Mouse (Mus musculus) forebrain, embryonic 13.5 days (tissue): Measurements from ENCODE around the gene Rbfox2. TPM values are rescaled to one million over a fixed set of nuclear protein-coding genes. Genes with fewer than 3 reads are reported as not detected.

Experiments used
- ATAC-seq: fragments of 200-750 bp; cut with Nextera tagmentation; 2 replicates; pipeline ENCODE4 v1.8.0; 2017
- H3K27ac ChIP-seq: fragments of 300-500 bp; sonication (generic); 2 replicates; pipeline ENCODE4 v1.5.1; 2015; ENCODE audit warnings: inconsistent platforms, mild to moderate bottlenecking, moderate library complexity
- H3K27me3 ChIP-seq: fragments of 300-500 bp; sonication (generic); 2 replicates; pipeline ENCODE4 v1.6.1; 2015; ENCODE audit warnings: mild to moderate bottlenecking, inconsistent platforms
- H3K36me3 ChIP-seq: fragments of 300-500 bp; sonication (generic); 2 replicates; pipeline ENCODE4 v1.6.1; 2015; ENCODE audit warnings: mild to moderate bottlenecking, inconsistent platforms; ENCODE audit not compliant: poor library complexity, severe bottlenecking
- H3K4me1 ChIP-seq: fragments of 300-500 bp; sonication (generic); 2 replicates; pipeline ENCODE4 v1.6.1; 2015; ENCODE audit warnings: inconsistent platforms
- H3K4me2 ChIP-seq: fragments of 300-500 bp; sonication (generic); 2 replicates; pipeline ENCODE4 v1.6.1; 2015; ENCODE audit warnings: inconsistent platforms, mild to moderate bottlenecking, moderate library complexity
- H3K4me3 ChIP-seq: fragments of 300-500 bp; sonication (generic); 2 replicates; pipeline ENCODE4 v1.5.1; 2015; ENCODE audit warnings: mild to moderate bottlenecking, inconsistent platforms
- H3K9ac ChIP-seq: fragments of 300-500 bp; sonication (generic); 2 replicates; pipeline ENCODE4 v1.6.1; 2015; ENCODE audit warnings: mild to moderate bottlenecking, inconsistent platforms
- H3K9me3 ChIP-seq: fragments of 300-500 bp; sonication (generic); replicated peaks from 2 replicates; pipeline ENCODE4 v1.6.1; 2016; ENCODE audit warnings: inconsistent platforms
- WGBS: fragments of 180-500 bp; shearing (Covaris S2); methylation state at CpG from one replicate; pipeline ENCODE4 v1.1.7; 2015; 5-methylcytosine and 5-hydroxymethylcytosine counted together
- polyA plus RNA-seq: library from polyadenylated mRNA; unstranded; fragments of >200 nt; fragmentation: Nextera tagmentation; extraction: Ambion mirVana; gene quantifications from 2 replicates; pipeline ENCODE4 v1.2.1, GENCODE M21; 2015

Gene Rbfox2
- polyA plus RNA-seq, 1 experiment from 2014 or later, result 116 TPM

- H3K27me3 ChIP-seq, result no peaks in the 10 kb centered on the region
- ATAC-seq, result no peak
- H3K4me2 ChIP-seq, result no peak overlapping the region
- H3K9ac ChIP-seq, result no peak overlapping the region
- WGBS, result 84% methylated on average over 6 of the region's 6 CpGs
- H3K9me3 ChIP-seq, result no peaks in the 10 kb centered on the region
- peaks cover 8% of the 10 kb centered on the region; the same call in 1 of the 2 replicates for H3K4me1 ChIP-seq
- H3K4me3 ChIP-seq, result no peak overlapping the region
- peaks cover 6% of the 10 kb centered on the region; the same call in 1 of the 2 replicates for H3K36me3 ChIP-seq
- no peak overlapping the region for H3K27ac ChIP-seq
Observed at GRCm38 (mm10) chr15:77122208-77122607, 184.6 kb downstream of the Rbfox2 start.

- WGBS, result 95% methylated on average over 7 of the region's 7 CpGs
Observed at GRCm38 (mm10) chr15:77119666-77120065, 187.1 kb downstream of the Rbfox2 start.

DNA sequence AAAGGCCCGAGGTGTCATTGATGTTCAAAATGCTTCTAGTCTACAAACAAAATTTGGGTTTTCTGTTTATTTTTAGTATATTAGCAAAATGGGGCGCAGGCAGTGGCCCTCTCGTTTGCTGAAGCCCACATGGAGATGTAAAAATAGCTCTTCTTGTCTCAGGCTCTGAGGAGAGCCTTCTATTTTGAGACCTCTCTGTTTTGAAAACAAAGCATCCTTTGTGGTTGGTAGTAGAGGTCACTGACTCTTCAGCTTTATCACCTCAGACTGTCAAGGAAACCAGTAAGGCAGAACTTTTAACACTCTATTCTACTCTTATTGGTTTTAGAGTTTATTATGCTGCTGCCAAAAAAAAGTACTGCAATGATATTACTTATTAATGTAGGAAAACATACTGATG, 189.6 kb downstream of the Rbfox2 start:
- ATAC-seq, result no peak
- Histone ChIP-seq H3K4me1 (0 out of 2 replicates have a peak, but pooled peaks cover 8% of the 10 kb centered on the region), H3K36me3 (peaks cover 42% of the 10 kb centered on the region), H3K9me3 (no peaks in the 10 kb centered on the region), H3K4me2 (no peak overlapping the region), H3K27ac (no peak overlapping the region), H3K4me3 (no peak overlapping the region), H3K9ac (no peak overlapping the region), H3K27me3 (no peaks in the 10 kb centered on the region)
- 56% methylated on average over 3 of the region's 3 CpGs for WGBS

More at GRCm38 (mm10) chr15:77119666-77120065, 187.1 kb downstream of the Rbfox2 start:
- H3K4me1 ChIP-seq, result 0 out of 2 replicates have a peak, but pooled peaks cover 8% of the 10 kb centered on the region
- no peak overlapping the region for H3K4me2 ChIP-seq
- no peak overlapping the region for H3K27ac ChIP-seq
- no peaks in the 10 kb centered on the region for H3K27me3 ChIP-seq
- H3K9ac ChIP-seq, result no peak overlapping the region
- H3K36me3 ChIP-seq, result peaks cover 27% of the 10 kb centered on the region
- ATAC-seq, result no peak
- no peaks in the 10 kb centered on the region for H3K9me3 ChIP-seq
- H3K4me3 ChIP-seq, result no peak overlapping the region

- 85% methylated on average over 9 of the region's 9 CpGs for WGBS
- no peaks in the 10 kb centered on the region for H3K9me3 ChIP-seq
- H3K4me1 ChIP-seq, result 0 out of 2 replicates have a peak, but pooled peaks cover 8% of the 10 kb centered on the region
- no peaks in the 10 kb centered on the region for H3K27me3 ChIP-seq
- no peak overlapping the region for H3K4me3 ChIP-seq
- no peak overlapping the region for H3K9ac ChIP-seq
- ATAC-seq, result no peak
- H3K36me3 ChIP-seq, result peaks cover 48% of the 10 kb centered on the region
- no peak overlapping the region for H3K27ac ChIP-seq
- no peak overlapping the region for H3K4me2 ChIP-seq
Observed at GRCm38 (mm10) chr15:77116139-77116722, 190.6 kb downstream of the Rbfox2 start.

DNA sequence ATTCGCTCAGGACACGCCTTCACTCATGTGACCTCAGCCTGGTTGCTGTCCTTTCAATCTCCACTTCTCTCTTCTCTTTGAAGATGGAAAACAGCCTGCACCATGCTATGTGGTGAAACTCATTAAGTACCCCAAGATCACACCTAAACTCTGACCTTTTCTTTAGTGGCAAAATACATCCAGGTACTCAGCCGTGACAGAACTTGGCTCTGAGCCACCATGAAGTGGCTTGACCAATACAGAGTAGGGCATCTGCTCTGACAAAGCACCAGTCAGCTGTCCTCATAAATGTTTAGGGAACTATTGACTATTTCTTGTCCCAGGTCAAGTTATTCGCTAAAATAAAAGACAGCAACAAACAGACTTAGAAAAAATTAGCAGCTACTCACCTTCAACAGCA, 191.3 kb downstream of the Rbfox2 start:
- 82% methylated on average over 4 of the region's 4 CpGs for WGBS
- H3K36me3 ChIP-seq, result peaks cover 50% of the 10 kb centered on the region
- H3K9ac ChIP-seq, result no peak overlapping the region
- H3K4me3 ChIP-seq, result no peak overlapping the region
- no peak overlapping the region for H3K27ac ChIP-seq
- no peak overlapping the region for H3K4me2 ChIP-seq
- H3K9me3 ChIP-seq, result no peaks in the 10 kb centered on the region
- no peaks in the 10 kb centered on the region for H3K27me3 ChIP-seq
- H3K4me1 ChIP-seq, result 0 out of 2 replicates have a peak, but pooled peaks cover 2% of the 10 kb centered on the region
- no peak for ATAC-seq

DNA sequence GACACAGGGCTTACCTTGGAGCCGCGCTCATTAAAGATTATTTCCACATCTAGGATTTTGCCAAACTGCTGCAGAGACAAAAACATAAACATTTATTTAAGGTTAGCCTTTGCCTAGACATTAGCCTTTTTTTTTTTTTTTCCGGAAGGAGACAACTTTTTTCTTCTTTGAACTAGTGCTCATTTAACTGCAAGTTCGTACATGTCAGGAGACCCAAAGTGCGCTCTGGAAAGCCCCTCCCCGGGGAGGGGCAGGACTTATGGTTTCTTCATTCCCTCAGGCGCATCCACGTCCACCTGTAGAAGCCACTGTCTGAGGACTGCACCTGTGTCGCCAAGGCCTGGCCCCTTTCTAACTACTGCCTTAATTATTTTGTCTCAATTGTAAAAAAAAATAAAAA, 193.2 kb downstream of the Rbfox2 start:
- H3K27me3 ChIP-seq, result no peaks in the 10 kb centered on the region
- 96% methylated on average over 9 of the region's 9 CpGs for WGBS
- no peak for ATAC-seq
- H3K4me3 ChIP-seq, result no peak overlapping the region
- no peaks in the 10 kb centered on the region for H3K9me3 ChIP-seq
- H3K9ac ChIP-seq, result no peak overlapping the region
- peaks cover 51% of the 10 kb centered on the region for H3K36me3 ChIP-seq
- no peak overlapping the region for H3K4me2 ChIP-seq
- H3K4me1 ChIP-seq, result no peaks in the 10 kb centered on the region
- no peak overlapping the region for H3K27ac ChIP-seq

DNA sequence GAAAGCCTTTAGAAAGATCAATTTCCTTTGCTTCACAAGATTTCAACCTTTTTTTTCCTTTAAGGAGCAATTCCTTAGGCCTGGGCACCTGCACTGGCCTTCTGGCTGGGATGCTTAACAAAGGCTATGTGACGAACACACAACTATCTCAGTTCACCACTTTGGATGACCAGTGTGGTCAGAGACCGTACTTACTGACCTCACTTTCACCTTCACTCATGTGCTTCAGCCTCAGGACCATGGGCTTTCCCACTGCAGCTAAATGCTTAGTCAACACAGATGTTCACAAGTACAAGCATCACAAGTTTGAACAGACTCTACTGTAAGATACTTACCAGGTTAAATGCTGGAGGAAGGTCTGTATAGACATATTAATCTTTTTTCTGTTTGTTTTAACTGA, 194.4 kb downstream of the Rbfox2 start:
- H3K4me3 ChIP-seq, result no peak overlapping the region
- H3K4me1 ChIP-seq, result no peaks in the 10 kb centered on the region
- no peak overlapping the region for H3K4me2 ChIP-seq
- no peaks in the 10 kb centered on the region for H3K9me3 ChIP-seq
- H3K9ac ChIP-seq, result no peak overlapping the region
- H3K27me3 ChIP-seq, result no peaks in the 10 kb centered on the region
- 94% methylated on average over 2 of the region's 2 CpGs for WGBS
- no peak overlapping the region for H3K27ac ChIP-seq
- ATAC-seq, result no peak
- H3K36me3 ChIP-seq, result peaks cover 58% of the 10 kb centered on the region

DNA sequence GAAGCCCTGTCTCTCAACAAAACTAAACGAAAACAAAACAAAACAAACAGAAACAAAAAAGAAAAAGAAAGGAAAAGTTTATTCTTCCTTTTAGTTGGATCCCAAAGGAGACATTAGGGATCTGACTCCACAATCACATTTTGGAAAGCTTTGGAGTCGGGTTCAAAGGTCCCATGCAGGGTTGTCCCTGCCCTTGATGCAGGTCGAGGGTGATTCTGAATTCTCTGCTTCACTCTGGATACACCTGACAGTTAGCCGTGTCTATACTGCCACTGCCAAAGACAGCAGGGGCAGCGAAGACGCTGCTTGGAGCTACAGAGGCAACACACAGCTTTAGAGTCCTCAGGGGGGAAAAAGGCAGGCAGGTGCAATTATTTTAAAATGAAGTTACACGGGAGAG, 194.9 kb downstream of the Rbfox2 start:
- Histone ChIP-seq H3K4me3 (no peak overlapping the region), H3K4me1 (no peaks in the 10 kb centered on the region), H3K9me3 (no peaks in the 10 kb centered on the region), H3K4me2 (no peak overlapping the region), H3K9ac (no peak overlapping the region), H3K36me3 (peaks cover 63% of the 10 kb centered on the region), H3K27me3 (no peaks in the 10 kb centered on the region), H3K27ac (no peak overlapping the region)
- 85% methylated on average over 7 of the region's 7 CpGs for WGBS
- ATAC-seq, result no peak

DNA sequence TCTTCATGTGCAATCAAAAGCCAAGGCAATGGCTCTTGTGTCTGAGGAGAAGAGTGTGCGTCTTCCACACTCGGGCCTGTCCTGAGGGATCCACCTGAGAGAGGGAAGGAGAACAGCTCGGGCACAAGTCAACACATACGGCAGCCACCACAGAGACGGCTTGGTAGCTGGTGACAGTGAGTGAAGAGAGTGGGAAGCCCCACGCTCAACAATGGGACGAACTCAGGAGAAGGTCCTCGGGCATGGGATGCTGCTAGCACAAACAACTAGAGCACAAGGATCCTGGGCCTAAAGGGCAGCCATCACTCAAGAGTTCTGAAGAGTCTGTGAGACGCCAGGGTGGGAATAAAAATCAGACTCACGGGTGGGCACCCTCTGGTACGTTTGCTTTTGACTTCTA, 196.4 kb downstream of the Rbfox2 start:
- no peaks in the 10 kb centered on the region for H3K9me3 ChIP-seq
- H3K36me3 ChIP-seq, result peaks cover 51% of the 10 kb centered on the region
- WGBS, result 91% methylated on average over 11 of the region's 11 CpGs
- H3K4me2 ChIP-seq, result no peak overlapping the region
- H3K4me3 ChIP-seq, result no peak overlapping the region
- no peaks in the 10 kb centered on the region for H3K27me3 ChIP-seq
- H3K4me1 ChIP-seq, result peaks cover 1% of the 10 kb centered on the region; the same call in 1 of the 2 replicates
- no peak overlapping the region for H3K27ac ChIP-seq
- H3K9ac ChIP-seq, result no peak overlapping the region
- ATAC-seq, result no peak

GRCm38 (mm10) chr15:77107169-77107908, 199.5 kb downstream of the Rbfox2 start:
- no peak overlapping the region for H3K4me2 ChIP-seq
- no peak overlapping the region for H3K27ac ChIP-seq
- no peak for ATAC-seq
- H3K36me3 ChIP-seq, result peaks cover 34% of the 10 kb centered on the region
- no peaks in the 10 kb centered on the region for H3K9me3 ChIP-seq
- H3K9ac ChIP-seq, result no peak overlapping the region
- H3K4me1 ChIP-seq, result peaks cover 16% of the 10 kb centered on the region
- H3K4me3 ChIP-seq, result no peak overlapping the region
- WGBS, result 94% methylated on average over 10 of the region's 10 CpGs
- H3K27me3 ChIP-seq, result no peaks in the 10 kb centered on the region

DNA sequence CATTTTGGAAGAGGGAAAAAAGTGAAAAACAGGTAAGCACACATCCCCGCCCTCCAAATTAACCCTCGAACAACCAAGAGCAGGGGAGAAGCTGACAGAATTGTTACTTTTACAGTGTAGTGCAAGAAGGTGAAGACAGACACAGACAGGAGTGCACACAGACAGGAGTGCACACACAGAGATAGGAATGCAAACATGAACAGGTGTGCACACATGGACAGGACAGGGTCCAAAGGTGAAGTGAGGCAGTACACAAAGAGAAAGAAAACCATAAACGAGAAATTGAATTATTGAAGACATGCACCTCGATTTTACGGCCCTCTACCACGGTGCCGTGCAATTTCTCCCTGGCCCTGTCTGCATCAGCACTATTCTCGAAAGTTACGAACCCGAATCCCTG, 201.5 kb downstream of the Rbfox2 start:
- no peak overlapping the region for H3K4me3 ChIP-seq
- H3K9ac ChIP-seq, result no peak overlapping the region
- no peak overlapping the region for H3K4me2 ChIP-seq
- ATAC-seq, result no peak
- no peaks in the 10 kb centered on the region for H3K27me3 ChIP-seq
- peaks cover 33% of the 10 kb centered on the region for H3K36me3 ChIP-seq
- peaks cover 16% of the 10 kb centered on the region for H3K4me1 ChIP-seq
- H3K9me3 ChIP-seq, result no peaks in the 10 kb centered on the region
- 93% methylated on average over 10 of the region's 10 CpGs for WGBS
- H3K27ac ChIP-seq, result no peak overlapping the region

DNA sequence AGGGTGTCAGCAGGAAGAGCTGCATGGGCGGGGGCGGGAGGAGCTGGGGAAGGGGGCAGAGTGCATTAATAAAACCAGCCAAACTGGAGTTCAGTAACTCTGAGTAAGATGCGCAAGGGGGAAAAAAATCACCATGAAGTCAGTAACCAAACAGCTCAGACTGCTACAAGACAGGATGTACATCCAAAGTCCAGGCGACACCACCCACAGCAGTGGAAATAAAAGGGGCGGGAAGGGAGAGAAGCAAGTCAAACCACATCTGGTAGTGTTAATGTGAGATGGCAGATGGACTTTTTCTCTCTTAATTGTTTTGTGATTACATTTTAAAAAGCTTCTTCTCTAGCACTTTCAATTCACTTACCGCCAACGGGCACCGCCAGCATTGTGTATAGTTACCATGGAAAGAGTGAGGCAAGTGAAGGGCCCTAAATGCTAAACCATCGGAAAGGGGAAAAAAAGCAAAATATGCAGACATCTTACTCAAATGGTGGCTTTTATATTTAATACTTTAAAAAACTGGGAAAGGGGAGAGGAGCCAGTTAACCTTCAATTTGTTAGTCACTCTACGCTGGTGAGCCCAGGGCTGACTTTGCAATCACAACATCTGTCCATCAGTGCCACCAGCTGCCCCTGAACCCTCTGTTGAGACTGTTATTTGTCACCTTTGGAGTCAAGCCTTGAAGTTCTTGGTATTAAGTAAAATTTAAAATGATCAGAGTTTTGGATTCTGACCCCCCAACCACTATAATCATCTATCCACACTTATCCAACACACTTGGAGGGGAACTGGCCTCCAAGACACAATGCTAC, 202.2 kb downstream of the Rbfox2 start:
- Histone ChIP-seq H3K4me2 (no peak overlapping the region), H3K27me3 (no peaks in the 10 kb centered on the region), H3K36me3 (peaks cover 31% of the 10 kb centered on the region), H3K4me3 (no peak overlapping the region), H3K27ac (peak overlapping the region; percentile 1; the same call in 1 of the 2 replicates), H3K9me3 (no peaks in the 10 kb centered on the region), H3K9ac (no peak overlapping the region), H3K4me1 (peaks cover 16% of the 10 kb centered on the region)
- ATAC-seq, result no peak
- 64% methylated on average over 10 of the region's 10 CpGs for WGBS
